Mouse (Mus musculus): ENCODE data around the gene Fancg.

- TF ChIP-seq POLR2A (IDR thresholded peaks at IDR 0.05; ENCODE audit: low read depth, low read length) (no peak), CTCF (conservative IDR thresholded peaks at IDR 0.05 in 1 of 2, IDR thresholded peaks at IDR 0.05 in 1 of 2; ENCODE audit: low read depth in 2 of 2, low read length in 2 of 2) (no peak), ZKSCAN1 (IDR thresholded peaks at IDR 0.05; ENCODE audit: borderline replicate concordance, low read depth, low read length) (no peak), EP300 (IDR thresholded peaks at IDR 0.05; ENCODE audit: low read length) (no peak)
These were observed 36.3 kb upstream of the Fancg start for GRCm38 (mm10) chr4:43046607-43047006.
